Mouse (Mus musculus) ovary, adult 18-20 months (tissue): ENCODE data around the gene Ulk4.

ENCODE experiments used
- DNase-seq: peaks from one replicate; pipeline ENCODE4 v3.0.0; 2022; ENCODE audit warnings: low spot score, mixed read lengths

The Ulk4 gene

DNA sequence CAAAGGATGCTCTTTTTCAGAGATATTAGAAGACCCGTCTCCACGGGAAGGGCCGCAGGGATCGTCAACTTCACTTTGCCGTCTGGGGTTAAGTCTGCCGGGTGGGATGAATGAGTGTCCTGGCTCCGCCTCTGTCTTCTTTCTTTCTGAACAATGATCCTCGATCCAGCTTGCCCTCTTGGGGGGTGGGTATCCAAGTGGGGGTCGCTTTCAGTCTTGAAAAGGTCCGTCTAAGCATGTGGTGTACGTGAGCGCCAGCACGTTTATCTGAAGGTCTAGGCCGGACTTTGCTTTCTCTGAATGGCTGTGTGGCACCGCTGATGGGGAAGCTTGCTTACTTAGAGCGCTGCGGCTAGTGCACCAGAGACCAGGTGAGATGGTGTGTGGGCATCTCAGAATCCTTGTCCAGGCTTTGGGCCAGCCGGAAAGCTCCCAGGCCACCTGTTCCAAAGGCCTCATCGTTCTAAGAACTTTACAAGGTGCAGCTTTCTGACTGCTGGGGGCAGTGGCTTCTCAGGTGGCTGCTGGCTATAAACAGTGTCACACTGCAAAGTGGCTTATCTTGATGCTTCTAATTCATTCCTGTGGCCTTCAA lies 23.1 kb upstream of the Ulk4 start:
- DNase-seq = no peak

DNA sequence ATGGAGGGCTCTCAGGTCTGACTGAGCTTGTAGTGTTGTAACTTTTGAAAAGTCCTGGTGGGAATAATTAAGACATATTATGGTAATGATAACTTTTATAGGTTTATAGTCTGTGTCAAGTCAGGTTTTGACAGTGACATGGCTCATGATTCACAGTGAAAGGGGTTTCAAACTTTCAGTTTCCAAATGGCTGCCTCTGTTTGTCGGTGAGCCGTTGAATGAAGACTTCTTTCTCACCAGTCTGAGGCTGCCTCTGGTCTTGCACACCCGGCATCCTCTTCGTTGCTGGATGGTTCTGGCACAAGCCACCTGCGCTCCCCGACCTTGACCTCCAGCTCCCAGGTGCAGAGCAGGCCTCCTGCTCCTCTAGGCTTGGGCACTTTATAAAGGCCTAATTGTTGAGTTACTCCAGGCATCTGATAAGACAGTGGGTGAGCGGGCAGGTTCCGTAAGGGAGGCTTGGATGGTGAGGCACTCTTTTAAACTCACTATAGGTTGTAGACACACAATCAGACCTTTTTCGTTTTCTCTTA lies 22.3 kb upstream of the Ulk4 start:
- no peak for DNase-seq

DNA sequence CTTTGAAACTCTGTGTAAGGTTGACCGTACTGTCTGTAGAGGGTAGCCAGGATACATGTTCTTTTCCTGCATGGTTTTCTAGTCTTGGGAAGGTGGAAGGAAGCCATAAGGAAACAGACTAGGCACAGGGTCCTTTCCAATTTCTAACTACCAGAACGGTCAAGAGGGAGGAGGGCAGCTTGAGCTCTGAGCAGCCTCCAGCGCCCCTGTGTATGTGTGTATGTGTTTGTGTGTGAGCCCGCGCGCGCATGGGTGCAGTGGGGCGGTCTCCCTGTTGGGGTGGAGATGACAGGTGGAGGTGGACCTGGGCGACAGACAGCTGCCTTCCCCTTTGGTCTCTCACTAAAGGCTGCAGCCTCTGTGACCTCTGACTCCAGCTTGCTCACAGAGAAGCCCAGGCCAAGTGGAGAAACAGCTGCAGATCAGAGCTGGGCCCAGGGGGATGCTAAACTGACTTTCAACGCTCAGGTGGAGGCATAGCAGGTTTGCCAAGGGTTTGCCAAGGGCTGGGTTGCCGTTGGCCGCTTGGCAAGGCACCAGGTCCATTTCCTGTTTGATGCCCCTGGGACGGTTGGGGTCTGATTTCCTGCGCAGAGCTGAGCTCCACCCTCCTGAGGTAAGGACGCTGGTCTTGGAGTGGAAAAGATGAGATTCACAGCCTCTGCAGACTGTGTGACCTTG lies 21.6 kb upstream of the Ulk4 start:
- DNase-seq = no peak

DNA sequence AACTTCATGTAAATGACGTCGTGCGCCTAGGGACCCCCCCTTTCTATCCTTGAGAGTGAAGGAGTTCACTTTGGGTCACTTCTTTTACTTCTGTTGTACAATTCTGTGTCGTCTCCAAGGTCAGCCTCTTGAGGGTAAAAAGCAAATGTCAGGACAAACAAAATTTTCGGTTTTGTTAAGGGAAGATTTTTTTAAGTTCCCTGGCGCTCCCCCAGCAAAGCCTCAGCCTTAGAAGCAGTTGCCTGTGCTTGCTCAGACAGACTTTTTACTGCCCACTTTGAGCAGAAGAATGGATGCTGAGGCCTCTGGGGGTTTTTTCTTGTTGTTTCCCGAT lies 21.0 kb upstream of the Ulk4 start:
- DNase-seq = no peak

DNA sequence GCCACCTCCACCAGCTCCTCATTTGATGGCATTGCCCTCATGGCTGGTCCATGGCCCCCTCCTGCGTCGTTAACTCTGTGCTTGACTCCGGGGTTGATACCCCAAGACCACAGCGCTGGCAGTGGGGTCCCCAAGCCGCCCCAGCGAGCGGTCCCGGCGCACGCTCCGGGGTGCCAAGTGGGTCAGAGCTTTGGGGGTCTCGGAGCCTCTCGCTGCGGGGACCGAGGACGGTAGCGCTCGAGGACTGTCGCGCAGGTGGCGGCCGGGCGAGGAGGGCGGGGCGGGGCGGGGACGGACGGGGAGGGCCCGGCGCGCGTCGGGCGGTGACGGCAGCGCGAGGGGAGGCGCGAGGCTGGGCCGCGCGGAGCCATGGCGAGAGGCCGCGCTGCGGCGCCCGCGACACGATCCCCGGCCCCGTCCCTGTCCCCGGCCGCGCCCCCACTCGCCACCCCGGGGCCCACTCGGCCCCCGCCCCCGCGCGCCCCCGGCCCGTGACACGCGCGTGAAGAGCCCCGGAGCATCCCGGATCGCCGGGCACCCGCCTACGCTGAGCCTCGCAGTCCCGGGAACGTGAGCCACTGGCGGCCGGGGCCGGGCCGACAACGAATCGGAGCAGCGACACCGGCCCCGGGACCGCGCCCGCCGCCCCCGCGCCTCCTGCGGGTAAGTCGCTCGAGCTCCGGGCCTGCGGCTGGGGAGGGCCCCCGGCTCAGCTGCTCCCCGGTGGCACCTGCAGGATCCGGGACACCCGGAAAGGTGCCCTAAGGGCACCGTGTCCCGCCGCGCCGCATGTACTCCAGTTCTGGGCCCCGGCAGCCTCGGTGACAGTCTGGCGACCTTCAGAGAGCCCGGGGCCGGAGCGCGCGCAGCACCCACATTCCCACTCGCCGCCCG lies 20.4 kb upstream of the Ulk4 start, which contains the start of gene Trak1:
Gene Trak1, plus strand, starts transcription at position 332 of the 894 bp plus-strand sequence.
- DNase-seq = no peak

DNA sequence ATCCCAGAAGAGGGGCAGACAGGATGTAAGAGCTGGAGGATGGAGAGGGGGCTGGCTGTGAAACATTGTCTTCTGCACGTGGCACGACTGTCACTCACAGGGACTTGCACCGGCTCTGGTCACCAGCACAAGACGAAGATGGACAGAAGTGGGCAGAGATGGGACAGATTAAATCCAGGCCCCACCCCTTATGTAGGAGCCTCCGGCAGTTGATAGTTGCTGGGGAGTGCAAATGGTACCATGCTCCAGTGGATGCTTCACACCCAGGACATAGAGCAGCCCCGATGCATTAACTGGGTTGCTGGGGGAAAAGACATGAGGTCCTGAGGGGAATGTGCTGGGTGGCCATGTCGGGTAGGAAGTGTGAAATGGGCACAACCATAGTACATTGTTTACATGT lies 18.2 kb upstream of the Ulk4 start:
- DNase-seq = no peak

DNA sequence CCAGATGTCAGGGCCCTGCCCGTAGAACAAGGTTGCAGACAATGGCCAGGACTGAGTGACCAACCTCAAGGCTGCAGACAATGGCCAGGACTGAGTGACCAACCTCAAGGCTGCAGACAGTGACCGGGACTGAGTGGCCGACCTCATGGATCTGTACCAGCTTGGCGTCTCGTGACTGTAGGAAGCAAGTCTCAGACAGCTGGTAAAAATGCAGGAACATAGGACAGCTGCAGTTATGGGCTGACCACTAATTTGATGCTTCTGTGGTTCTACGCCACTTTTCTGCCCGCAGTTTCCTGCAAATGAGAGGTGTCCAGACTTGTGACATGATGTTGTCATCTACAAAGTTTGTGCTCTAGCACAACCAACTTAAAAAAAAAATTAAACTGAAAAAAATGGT lies 16.2 kb upstream of the Ulk4 start:
- no peak for DNase-seq

DNA sequence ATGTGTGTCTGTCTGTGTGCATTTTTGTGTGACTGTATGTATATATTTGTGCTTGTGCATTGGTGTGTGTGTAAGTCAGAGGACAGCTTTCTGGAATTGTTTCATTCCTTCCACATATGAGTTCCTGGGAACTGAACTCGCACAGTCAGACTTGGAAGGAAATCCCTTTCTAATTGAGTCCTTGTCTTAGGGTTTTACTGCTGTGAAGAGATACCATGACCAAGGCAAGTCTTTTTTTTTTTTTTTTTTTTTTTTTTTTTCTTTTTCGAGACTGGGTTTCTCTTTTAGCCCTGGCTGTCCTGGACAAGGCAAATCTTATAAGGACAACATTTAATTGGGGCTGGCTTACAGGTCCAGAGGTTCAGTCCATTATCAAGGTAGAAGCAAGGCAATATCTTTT lies 14.3 kb upstream of the Ulk4 start:
- no peak for DNase-seq

DNA sequence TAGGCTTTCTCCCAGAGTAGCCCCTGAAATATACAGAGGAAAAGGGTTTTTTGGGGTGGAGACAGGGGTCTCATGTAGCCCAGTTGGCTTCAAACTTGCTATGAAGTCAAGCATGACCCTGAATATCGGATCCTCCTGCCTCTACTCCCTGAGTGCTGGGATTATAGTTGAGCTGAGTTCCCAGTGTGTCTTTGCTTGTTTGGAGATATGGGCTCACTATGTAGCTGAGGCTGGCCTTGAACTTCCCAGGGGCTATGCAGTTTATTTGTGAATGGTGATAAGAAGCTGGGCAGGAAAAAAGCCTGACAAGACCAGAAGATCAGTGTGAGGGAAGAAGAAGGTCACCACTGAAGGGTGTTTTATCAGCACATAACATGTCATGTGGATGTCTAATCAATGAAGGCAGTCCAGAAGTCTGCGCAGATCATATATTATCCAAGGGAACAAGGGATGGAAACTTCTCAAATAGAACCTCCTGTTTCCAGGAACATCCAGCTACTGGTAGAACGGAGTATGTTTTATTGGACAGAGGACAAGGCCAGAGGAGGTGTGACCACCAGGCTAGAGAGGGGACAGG lies 9.4 kb upstream of the Ulk4 start:
- DNase-seq = no peak

DNA sequence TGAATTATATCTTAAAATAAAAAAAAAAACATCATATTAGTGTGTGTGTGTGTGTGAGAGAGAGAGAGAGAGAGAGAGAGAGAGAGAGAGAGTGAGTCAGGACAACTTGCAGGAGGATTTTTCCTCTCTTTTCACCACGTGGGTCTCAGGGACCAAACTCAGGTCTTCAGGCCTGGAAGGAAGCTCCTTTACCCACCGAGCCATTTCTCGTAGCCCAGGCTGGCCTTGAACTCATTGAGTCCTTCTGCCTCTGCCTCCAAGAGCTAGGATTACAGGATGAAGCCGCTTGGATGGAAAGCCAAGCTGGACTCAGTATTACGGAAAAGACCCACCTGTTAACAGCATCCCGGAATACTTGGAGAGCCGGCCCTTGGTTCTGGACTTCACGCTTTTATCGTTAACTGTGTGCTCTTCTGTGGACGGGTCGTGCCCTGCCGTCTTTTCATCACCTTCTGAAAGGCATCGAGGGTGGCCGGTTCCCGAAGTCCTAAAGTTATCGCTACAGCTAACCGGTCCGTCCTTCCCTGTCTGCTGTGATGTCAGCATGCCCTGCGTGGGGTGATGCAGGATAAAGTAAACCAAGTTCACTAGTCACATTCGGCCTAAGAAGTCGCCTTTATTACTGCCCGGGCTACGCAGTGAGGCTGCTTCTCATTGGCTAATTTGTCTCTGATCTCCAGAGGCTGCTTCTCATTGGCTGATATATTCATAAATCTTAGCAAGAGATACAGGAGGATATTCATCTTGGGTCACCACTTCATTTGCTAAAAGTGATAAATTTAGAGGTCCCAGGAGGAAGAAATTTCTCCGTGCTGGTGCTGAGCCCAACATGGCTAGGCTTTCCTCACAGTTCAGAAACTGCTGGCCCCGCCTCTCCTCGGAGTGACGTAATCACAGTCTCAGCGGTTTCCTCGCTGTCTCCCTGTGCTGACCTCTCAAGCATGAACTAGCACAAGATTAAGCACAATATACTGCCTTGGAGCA lies 8.6 kb upstream of the Ulk4 start:
- peak; percentile 47 for DNase-seq

DNA sequence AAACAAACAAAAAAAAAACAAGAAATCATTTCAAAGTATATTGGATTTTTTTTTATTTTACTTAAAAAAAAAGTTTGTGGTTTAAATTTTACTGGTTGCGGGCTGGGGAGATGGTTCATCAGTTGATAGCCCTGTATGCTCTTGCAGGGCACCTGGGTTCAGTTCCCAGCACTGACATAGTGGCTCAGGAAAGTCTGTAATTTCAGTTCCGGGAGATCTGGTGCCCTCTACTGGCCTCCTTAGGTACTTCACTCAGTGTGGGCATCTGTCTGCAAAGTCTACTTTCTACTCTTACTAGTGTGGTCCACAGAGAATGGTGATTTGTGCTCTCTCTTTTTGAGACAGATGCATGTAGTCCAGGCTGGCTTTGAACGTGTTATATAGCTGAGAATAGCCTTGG lies 7.4 kb upstream of the Ulk4 start:
- no peak for DNase-seq

DNA sequence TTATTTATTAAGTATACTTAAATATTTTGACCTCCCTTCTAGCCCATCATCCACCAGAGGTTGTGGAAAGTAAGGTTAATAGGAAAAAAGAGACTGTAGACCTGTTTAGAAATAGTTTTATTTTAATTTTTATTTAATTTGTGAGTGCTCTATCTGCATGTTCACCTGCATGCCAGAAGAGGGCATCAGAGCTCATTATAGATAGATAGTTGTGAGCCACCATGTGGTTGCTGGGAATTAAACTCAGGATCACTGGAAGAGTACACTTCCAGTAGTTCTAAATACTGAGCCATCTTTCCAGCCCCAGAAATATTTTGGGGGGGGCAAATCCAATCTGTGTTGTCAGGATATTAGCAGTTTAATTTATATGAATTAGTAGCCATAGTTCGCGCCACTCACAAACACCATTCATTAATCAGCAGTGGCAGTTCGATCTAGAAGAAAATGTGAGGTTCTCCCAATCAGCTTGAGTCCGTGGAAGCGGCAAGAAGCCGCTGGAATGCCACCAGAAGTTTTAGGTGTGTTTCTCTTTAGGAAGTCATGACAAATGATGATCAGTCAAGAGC lies 6.7 kb upstream of the Ulk4 start:
- no peak for DNase-seq

DNA sequence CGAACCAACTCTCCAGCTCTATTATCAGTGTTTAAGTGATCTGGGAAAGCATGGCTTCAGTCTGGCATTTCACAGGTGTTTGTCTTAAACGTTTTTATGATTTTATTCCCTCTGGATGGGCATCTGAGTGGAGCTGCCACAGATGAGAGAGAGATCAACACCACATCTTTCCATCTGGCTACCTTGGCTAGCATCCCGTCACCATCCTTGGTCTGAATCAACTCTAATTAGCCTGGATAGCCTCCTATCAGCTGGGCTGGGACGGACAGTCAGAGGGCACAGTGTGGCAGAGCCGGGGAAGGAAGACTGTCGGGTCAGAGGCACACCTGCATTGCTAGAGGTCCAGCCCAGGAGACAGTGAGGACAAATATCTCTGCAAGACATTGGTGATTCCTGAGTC lies 4.9 kb upstream of the Ulk4 start:
- no peak for DNase-seq

DNA sequence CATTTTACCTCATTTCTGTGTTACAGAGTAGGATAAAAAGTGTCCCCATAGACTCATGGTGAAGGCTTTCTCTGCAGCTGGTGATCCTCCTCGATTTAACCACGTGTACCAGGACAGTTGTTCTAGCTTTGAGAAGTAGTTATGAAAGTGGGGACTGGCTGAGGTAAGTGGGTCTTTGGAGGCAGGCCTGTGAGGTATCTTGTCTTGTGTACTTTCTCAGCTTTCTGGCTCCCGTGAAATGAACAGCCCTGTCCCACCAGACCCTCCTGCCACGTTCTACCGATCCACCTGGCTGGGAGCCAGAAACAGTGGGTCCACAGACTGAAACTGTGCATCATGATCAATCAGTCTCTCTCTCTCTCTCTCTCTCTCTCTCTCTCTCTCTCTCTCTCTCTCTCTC lies 2.2 kb upstream of the Ulk4 start:
- no peak for DNase-seq

DNA sequence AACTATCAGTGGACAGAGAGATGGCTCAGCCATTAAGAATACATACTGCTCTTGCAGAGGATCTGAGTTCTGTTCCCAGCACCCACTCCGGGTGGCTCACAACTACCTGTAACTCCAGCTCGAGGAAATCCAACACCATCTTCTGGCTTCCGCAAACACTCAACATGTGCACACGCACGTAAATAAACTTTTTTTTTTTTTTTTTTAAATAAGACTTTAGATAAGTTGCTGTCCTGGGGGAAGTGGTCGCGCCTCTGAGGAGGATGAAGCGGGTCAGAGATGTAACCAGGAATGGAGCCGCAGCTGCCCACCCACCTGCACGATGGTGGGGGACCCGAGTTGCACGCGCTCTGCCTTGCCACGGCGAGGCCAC lies 266 bp downstream of the Ulk4 start:
- DNase-seq = no peak

DNA sequence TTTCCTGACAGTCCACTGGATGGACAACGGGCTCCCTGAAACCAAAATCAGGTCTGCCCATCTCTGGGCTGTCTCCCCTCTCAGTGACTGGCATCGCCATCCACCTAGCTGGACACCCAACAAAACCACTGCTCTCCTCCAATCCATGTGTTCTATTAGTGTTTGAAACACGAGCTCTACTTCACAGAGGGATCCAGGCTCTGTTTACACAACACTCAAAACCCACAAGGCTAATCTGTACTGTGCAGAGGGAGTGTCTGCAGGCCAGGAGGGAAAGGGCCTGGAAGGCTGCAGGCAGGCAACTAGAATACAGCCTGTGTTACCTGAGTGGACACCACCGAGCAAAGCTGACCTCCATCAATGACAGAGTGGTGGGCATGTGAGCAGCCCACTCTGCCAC lies 5.4 kb downstream of the Ulk4 start:
- no peak for DNase-seq

DNA sequence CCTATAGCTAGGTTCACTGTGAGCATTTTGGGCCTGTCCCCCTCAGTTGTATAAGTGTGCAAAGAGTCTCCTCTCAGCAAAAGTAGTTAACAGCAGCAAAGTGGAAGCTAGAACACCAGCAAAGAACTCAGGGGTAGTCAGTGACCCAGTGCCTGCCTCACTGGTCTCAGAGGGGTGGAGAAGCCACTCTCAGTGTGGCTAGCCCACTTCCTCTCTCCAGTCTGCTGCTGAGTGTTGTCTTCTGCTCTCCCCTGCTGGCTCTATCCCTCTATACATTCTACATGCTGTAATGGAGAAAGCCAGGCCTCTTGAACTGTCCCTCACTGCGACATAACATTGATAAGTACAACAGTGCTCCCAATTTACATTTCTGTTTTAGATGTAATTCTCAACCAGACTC lies 5.8 kb downstream of the Ulk4 start:
- DNase-seq = no peak

DNA sequence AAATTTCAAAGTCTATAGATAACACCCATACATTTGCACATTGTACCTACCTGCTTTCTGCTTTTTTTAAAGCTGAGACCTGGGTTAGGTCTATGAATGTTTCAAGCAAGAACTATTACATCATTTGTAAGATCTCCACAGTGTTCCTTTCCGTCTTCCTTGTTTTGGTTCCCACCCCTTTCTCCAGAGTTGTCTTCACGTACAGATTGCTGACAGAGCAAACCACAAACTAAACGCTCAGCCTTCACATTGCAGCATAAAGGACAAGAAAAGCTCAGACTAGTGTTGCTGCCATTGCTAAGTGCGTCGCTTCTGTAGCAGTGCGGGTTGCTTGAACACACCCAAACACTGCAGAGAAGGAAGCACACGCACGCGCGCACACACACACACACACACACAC lies 11.7 kb downstream of the Ulk4 start:
- no peak for DNase-seq

DNA sequence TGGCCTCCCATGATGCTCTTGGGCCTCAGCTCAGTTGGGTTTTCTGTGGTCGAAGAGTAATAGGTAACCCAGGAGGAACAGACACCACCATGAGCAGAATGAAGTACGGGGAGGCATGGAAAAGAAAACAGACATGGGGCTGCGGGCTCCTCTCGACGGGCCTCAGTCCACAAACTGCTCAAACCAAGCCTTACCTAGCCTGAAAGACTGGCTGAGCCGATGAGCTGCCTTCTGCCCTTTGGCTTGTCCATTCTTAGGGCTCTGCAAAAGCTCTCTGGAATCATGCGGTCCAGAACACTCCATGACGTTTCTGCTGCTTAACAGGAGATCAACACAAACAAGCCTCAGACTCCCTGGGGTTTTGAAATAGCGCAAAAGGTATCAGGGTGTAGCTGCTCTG lies 19.9 kb downstream of the Ulk4 start:
- no peak for DNase-seq

DNA sequence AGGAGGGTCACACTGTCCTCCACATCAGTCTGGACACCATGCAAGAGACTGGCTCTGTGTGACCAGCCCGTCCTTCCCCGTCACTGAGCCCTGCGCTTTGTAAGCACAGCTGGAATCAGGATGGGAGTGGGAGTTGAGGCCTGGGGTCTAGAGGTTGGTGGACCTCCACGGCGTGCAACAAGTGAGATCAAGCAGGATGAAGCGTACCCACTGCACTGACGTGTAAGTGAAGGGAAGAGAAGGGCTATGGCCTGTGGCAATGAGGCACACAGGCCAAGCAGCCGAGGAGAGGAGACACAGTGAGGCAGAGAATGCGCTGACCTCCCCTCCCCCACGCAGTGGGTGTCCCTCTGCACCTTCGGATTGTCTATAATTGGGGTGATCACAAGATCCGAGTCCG lies 22.2 kb downstream of the Ulk4 start:
- DNase-seq = no peak

DNA sequence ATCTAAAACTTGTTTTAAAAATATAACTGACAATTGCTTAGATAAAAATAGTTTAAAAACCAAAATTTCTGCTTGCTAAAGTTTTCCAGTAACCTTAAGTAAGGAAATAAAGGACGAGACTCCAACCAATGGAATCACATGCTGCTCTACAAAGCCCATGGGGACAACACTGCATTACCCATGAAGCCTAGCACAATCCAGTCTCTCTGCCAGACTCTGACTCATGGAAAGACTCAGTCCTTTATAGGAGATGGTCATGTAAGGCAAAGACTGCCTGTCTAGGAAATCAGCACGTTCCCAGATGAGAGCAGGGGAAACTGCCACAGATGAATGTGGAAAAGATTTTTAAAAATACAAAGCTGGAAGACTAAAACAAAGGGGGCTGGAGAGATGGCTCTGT lies 23.0 kb downstream of the Ulk4 start:
- DNase-seq = no peak
